31 mouse cellular contexts compared by ENCODE assay signal in the genomic region with DNA sequence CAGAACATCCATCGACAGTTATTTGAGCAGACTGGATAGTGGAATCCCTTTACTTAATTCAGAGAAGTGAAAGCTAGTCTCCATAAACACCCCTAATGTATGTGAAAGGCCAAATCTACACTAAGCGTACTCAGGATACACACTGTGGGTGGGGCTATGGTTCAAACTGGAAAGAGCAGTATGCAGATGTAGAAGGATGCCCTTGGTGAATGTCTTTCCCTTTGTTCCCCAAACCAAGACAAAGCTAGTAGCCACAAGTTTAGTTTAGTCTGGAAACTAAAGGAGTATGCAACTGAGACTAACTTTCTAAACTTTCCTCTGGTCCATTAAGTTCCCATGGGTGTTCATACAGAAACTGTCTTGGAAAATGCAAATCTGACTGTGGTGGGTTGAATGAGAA. TPM values are rescaled to one million over a fixed set of nuclear protein-coding genes. Genes with fewer than 3 reads are reported as not detected.
A peak's percentile ranks its signal among the peaks of the same experiment; 100 is the strongest.
DNase-seq lines count a peak whose midpoint lies in the region; ATAC-seq and TF ChIP-seq lines count a peak whose summit lies in the region.
"Had no signal": no experiment of that assay in that cellular context is flagged by ENCODE, and none has a peak within 500 bp of the region (broad histone marks: within the 10 kb centered on the region; RNA-seq: fewer than 3 reads in every experiment).

No protein-coding gene starts in this region.

- TF ChIP-seq EP300 in ES-Bruce4 (IDR thresholded peaks at IDR 0.05; ENCODE audit: insufficient read depth, low read depth, low read length), result no peak

- DNase-seq in R1 (ENCODE audit: low read depth, low spot score) (peak; percentile 72), MN1 (ENCODE audit: low spot score) (no peak)
- DNase-seq in frontal cortex, postnatal 36 days (ENCODE audit: low spot score in 2 of 2), result no peak
- DNase-seq: adrenal gland, adult 2 months; adrenal gland, postnatal 10 days; adrenal gland, postnatal 25 days; B cell, adult 2 months; cerebellum, adult 11 months; cerebellum, adult 18-20 months; cerebellum, adult 8-10 months; cerebellum, adult 9-11 months; cerebellum, postnatal 14 days; cerebellum, postnatal 36 days; embryo, embryonic 11 days had no signal

- ATAC-seq in intestine, embryonic 15.5 days, result no peak
- ATAC-seq in intestine, postnatal 0 days, result no peak
- no peak for ATAC-seq in forebrain, embryonic 13.5 days
- ATAC-seq in inflammation-experienced regulatory T-cells, adult 6 months, result no peak
- ATAC-seq: CD4-positive, CD25-positive, alpha-beta regulatory T cell, adult 4 months; forebrain, embryonic 14.5 days; forebrain, embryonic 16.5 days had no signal

- no peaks in the 10 kb centered on the region for H3K27me3 ChIP-seq in ES-Bruce4 (ENCODE audit: control insufficient read depth, insufficient read depth, low read length, poor library complexity, severe bottlenecking)
- no peaks in the 10 kb centered on the region for H3K27me3 ChIP-seq in intestine, embryonic 15.5 days (replicated peaks)
- no peaks in the 10 kb centered on the region for H3K27me3 ChIP-seq in intestine, postnatal 0 days (replicated peaks; ENCODE audit: control insufficient read depth, insufficient read depth, low read length)
- H3K27me3 ChIP-seq in forebrain, embryonic 13.5 days, result no peaks in the 10 kb centered on the region
- H3K27me3 ChIP-seq: CH12.LX; embryonic facial prominence, embryonic 13.5 days; embryonic facial prominence, embryonic 15.5 days had no signal

- no peaks in the 10 kb centered on the region for H3K36me3 ChIP-seq in ES-Bruce4 (ENCODE audit: control insufficient read depth, insufficient read depth, low read length, poor library complexity, severe bottlenecking)
- H3K36me3 ChIP-seq in intestine, embryonic 15.5 days, result no peaks in the 10 kb centered on the region
- no peaks in the 10 kb centered on the region for H3K36me3 ChIP-seq in intestine, postnatal 0 days (ENCODE audit: control insufficient read depth, insufficient read depth)
- no peaks in the 10 kb centered on the region for H3K36me3 ChIP-seq in forebrain, embryonic 13.5 days (ENCODE audit: poor library complexity, severe bottlenecking)
- H3K36me3 ChIP-seq: embryonic facial prominence, embryonic 15.5 days; G1E had no signal

- H3K9me3 ChIP-seq in ES-Bruce4 (replicated peaks; ENCODE audit: control insufficient read depth, insufficient read depth, low read length, poor library complexity, severe bottlenecking), result peaks cover 7% of the 10 kb centered on the region
- H3K9me3 ChIP-seq in intestine, embryonic 15.5 days, result no peaks in the 10 kb centered on the region
- no peaks in the 10 kb centered on the region for H3K9me3 ChIP-seq in intestine, postnatal 0 days (ENCODE audit: control insufficient read depth)
- no peaks in the 10 kb centered on the region; the same call in 1 of the 2 replicates for H3K9me3 ChIP-seq in forebrain, embryonic 13.5 days (replicated peaks)
- H3K9me3 ChIP-seq: embryonic facial prominence, embryonic 15.5 days had no signal

- no peak overlapping the region for H3K4me3 ChIP-seq in ES-Bruce4 (ENCODE audit: low read depth, low read length)
- no peak overlapping the region for H3K4me3 ChIP-seq in intestine, embryonic 15.5 days (replicated peaks)
- no peak overlapping the region for H3K4me3 ChIP-seq in intestine, postnatal 0 days (ENCODE audit: low read depth, low read length)
- H3K4me3 ChIP-seq in forebrain, embryonic 13.5 days, result no peak overlapping the region
- H3K4me3 ChIP-seq: embryonic facial prominence, embryonic 13.5 days; embryonic facial prominence, embryonic 15.5 days; erythroblast, embryonic 14.5 days had no signal

- TF ChIP-seq CTCF in ES-Bruce4 (IDR thresholded peaks at IDR 0.05; ENCODE audit: low read depth, low read length), result no peak
- no peak for TF ChIP-seq CTCF in intestine, postnatal 0 days (IDR thresholded peaks at IDR 0.05; ENCODE audit: low read depth)

- no peaks in the 10 kb centered on the region for H3K4me1 ChIP-seq in ES-Bruce4 (ENCODE audit: control insufficient read depth, insufficient read depth, low read length)
- peaks cover 6% of the 10 kb centered on the region; the same call in 1 of the 2 replicates for H3K4me1 ChIP-seq in intestine, embryonic 15.5 days (replicated peaks)
- peaks cover 3% of the 10 kb centered on the region for H3K4me1 ChIP-seq in intestine, postnatal 0 days (replicated peaks; ENCODE audit: control insufficient read depth, insufficient read depth, low read length)
- no peaks in the 10 kb centered on the region for H3K4me1 ChIP-seq in forebrain, embryonic 13.5 days
- H3K4me1 ChIP-seq: embryonic facial prominence, embryonic 13.5 days; embryonic facial prominence, embryonic 15.5 days had no signal

- no peak overlapping the region for H3K9ac ChIP-seq in ES-Bruce4 (ENCODE audit: low read depth, poor library complexity, severe bottlenecking)
- no peak overlapping the region for H3K9ac ChIP-seq in intestine, embryonic 15.5 days
- H3K9ac ChIP-seq in intestine, postnatal 0 days (ENCODE audit: low read depth, low read length), result no peak overlapping the region
- no peak overlapping the region for H3K9ac ChIP-seq in forebrain, embryonic 13.5 days
- H3K9ac ChIP-seq: embryonic facial prominence, embryonic 13.5 days; embryonic facial prominence, embryonic 15.5 days had no signal

- 89% methylated on average over 2 of the region's 2 CpGs for WGBS in intestine, embryonic 15.5 days
- WGBS in intestine, postnatal 0 days, result 92% methylated on average over 2 of the region's 2 CpGs
- WGBS in forebrain, embryonic 13.5 days, result 96% methylated on average over 2 of the region's 2 CpGs

- no peak for TF ChIP-seq POLR2A in ES-Bruce4 (IDR thresholded peaks at IDR 0.05; ENCODE audit: insufficient read depth, low read length)

- H3K27ac ChIP-seq in ES-Bruce4 (ENCODE audit: insufficient read depth, low read length), result 0 out of 2 replicates have a peak overlapping the region, but pooled peaks have one; percentile 1
- 0 out of 2 replicates have a peak overlapping the region, but pooled peaks have one; percentile 24 for H3K27ac ChIP-seq in intestine, embryonic 15.5 days
- peak overlapping the region; percentile 46; the same call in 1 of the 2 replicates for H3K27ac ChIP-seq in intestine, postnatal 0 days (ENCODE audit: low read depth, low read length)
- no peak overlapping the region for H3K27ac ChIP-seq in forebrain, embryonic 13.5 days
- H3K27ac ChIP-seq: embryonic facial prominence, embryonic 13.5 days; embryonic facial prominence, embryonic 15.5 days had no signal

- no peak overlapping the region for H3K4me2 ChIP-seq in intestine, embryonic 15.5 days (replicated peaks)
- no peak overlapping the region for H3K4me2 ChIP-seq in intestine, postnatal 0 days (replicated peaks; ENCODE audit: low read depth)
- no peak overlapping the region for H3K4me2 ChIP-seq in forebrain, embryonic 13.5 days
- H3K4me2 ChIP-seq: embryonic facial prominence, embryonic 13.5 days; embryonic facial prominence, embryonic 15.5 days had no signal

RNA-seq across cellular contexts. Expression of a gene that starts 45.5 kb away (rescaled TPM):
- not detected in 2 replicates for polyA plus RNA-seq in ES-Bruce4 (2011; ENCODE audit: insufficient read depth, insufficient read length, low read depth, missing spikeins)
- not detected in 2 replicates for polyA plus RNA-seq in intestine, embryonic 15.5 days (2015; fragmentation: Nextera tagmentation; extraction: Ambion mirVana)
- polyA plus RNA-seq in intestine, postnatal 0 days (2015; fragmentation: Nextera tagmentation; extraction: Ambion mirVana), result not detected in 2 replicates
- not detected in 2 replicates for polyA plus RNA-seq in forebrain, embryonic 13.5 days (2015; fragmentation: Nextera tagmentation; extraction: Ambion mirVana)
- not detected for polyA plus RNA-seq in inflammation-experienced regulatory T-cells, adult 6 months (2017; shearing (Covaris generic))
- polyA plus RNA-seq: adrenal gland, adult 2 months; brain, embryonic 14.5 days; CD4-positive, CD25-positive, alpha-beta regulatory T cell, adult 4 months; embryonic facial prominence, embryonic 11.5 days; embryonic facial prominence, embryonic 13.5 days; embryonic facial prominence, embryonic 15.5 days; erythroblast, embryonic 14.5 days; forebrain, embryonic 11.5 days; forebrain, embryonic 14.5 days; forebrain, embryonic 16.5 days; frontal cortex, adult 2 months; G1E had no signal
